Mouse (Mus musculus) midbrain, postnatal 0 days (tissue): ENCODE data around the gene Vasp. TPM values are rescaled to one million over a fixed set of nuclear protein-coding genes. Genes with fewer than 3 reads are reported as not detected.

ENCODE experiments used
- ATAC-seq: fragments of 200-750 bp; cut with Nextera tagmentation; 2 replicates; pipeline ENCODE4 v1.8.0; 2017; ENCODE audit warnings: moderate number of reproducible peaks, mild to moderate bottlenecking, moderate TSS enrichment, moderate library complexity; ENCODE audit not compliant: low FRiP score
- DNase-seq: peaks from one replicate; pipeline ENCODE4 v3.0.0-alpha.2; 2015; ENCODE audit warnings: low spot score
- H3K27ac ChIP-seq: fragments of 300-500 bp; sonication (generic); 2 replicates; pipeline ENCODE4 v1.5.1; 2014; ENCODE audit warnings: low read depth, mild to moderate bottlenecking, low read length, mixed read lengths
- H3K27me3 ChIP-seq: fragments of 300-500 bp; sonication (generic); 2 replicates; pipeline ENCODE4 v1.6.1; 2014; ENCODE audit warnings: low read length, control low read depth, mixed read lengths; ENCODE audit not compliant: insufficient read depth
- H3K36me3 ChIP-seq: fragments of 300-500 bp; sonication (generic); 2 replicates; pipeline ENCODE4 v1.6.1; 2014; ENCODE audit warnings: low read length, control low read depth, mixed read lengths; ENCODE audit not compliant: insufficient read depth
- H3K4me1 ChIP-seq: fragments of 300-500 bp; sonication (generic); 2 replicates; pipeline ENCODE4 v1.6.1; 2014; ENCODE audit warnings: mild to moderate bottlenecking, control low read depth, antibody characterized with exemption, low read length, mixed read lengths; ENCODE audit not compliant: insufficient read depth
- H3K4me2 ChIP-seq: fragments of 300-500 bp; sonication (generic); 2 replicates; pipeline ENCODE4 v1.6.1; 2014; ENCODE audit warnings: low read depth, mild to moderate bottlenecking, low read length, mixed read lengths; ENCODE audit not compliant: poor library complexity, severe bottlenecking
- H3K4me3 ChIP-seq: fragments of 300-500 bp; sonication (generic); 2 replicates; pipeline ENCODE4 v1.5.1; 2014; ENCODE audit warnings: low read depth, mild to moderate bottlenecking, low read length, moderate library complexity
- H3K9ac ChIP-seq: fragments of 300-500 bp; sonication (generic); replicated peaks from 2 replicates; pipeline ENCODE4 v1.6.1; 2014; ENCODE audit warnings: mild to moderate bottlenecking, low read length, moderate library complexity, mixed read lengths; ENCODE audit not compliant: poor library complexity, severe bottlenecking
- H3K9me3 ChIP-seq: fragments of 300-500 bp; sonication (generic); 2 replicates; pipeline ENCODE4 v1.6.1; 2016; ENCODE audit warnings: low read length, control low read depth
- CTCF ChIP-seq: IDR thresholded peaks from 2 replicates; pipeline ENCODE4 v1.5.1; 2016; ENCODE audit warnings: antibody characterized with exemption, mild to moderate bottlenecking
- WGBS: fragments of 180-500 bp; shearing (Covaris S2); extraction: QIAGEN DNeasy Blood & Tissue Kit; methylation state at CpG from one replicate; pipeline ENCODE4 v1.1.7; 2014; 5-methylcytosine and 5-hydroxymethylcytosine counted together
- polyA plus RNA-seq: library from polyadenylated mRNA; unstranded; fragments of >200 nt; fragmentation: Nextera tagmentation; extraction: Ambion mirVana; gene quantifications from 2 replicates; pipeline ENCODE4 v1.2.1, GENCODE M21; 2015
- total RNA-seq: library from RNA; depleted of rRNA; stranded (reverse); fragments of >200 nt; gene quantifications from 2 replicates; pipeline ENCODE4 v1.2.3, GENCODE M21; 2014; rRNA removed

The Vasp gene
- total and polyA plus RNA-seq, 2 experiments from 2014 or later, result 32.3 to 56.9 TPM

- Histone ChIP-seq H3K27ac (no peak overlapping the region), H3K27me3 (no peaks in the 10 kb centered on the region), H3K9me3 (no peaks in the 10 kb centered on the region), H3K4me2 (no peak overlapping the region), H3K9ac (no peak overlapping the region), H3K4me3 (no peak overlapping the region), H3K4me1 (no peaks in the 10 kb centered on the region), H3K36me3 (peaks cover 12% of the 10 kb centered on the region; the same call in 1 of the 2 replicates)
- DNase-seq (no peak), ATAC-seq (no peak)
- 85% methylated on average over 13 of the region's 13 CpGs for WGBS
- no peak for TF ChIP-seq CTCF
These were observed 63.3 kb downstream of the Vasp start for GRCm38 (mm10) chr7:19208201-19208910.

Other genes with a start within 250 kb of the Vasp start
- gene Foxa3, start 248.3 kb downstream of the Vasp start, total RNA-seq, result not detected in 2 replicates
- not detected in 2 replicates for gene Foxa3, start 248.3 kb downstream of the Vasp start, polyA plus RNA-seq
- 73.5 and 74.2 TPM in 2 replicates for gene Sympk, start 247.4 kb downstream of the Vasp start, total RNA-seq
- 19.5 and 19.7 TPM in 2 replicates for gene Sympk, start 247.4 kb downstream of the Vasp start, polyA plus RNA-seq
- gene Rsph6a, start 217.1 kb downstream of the Vasp start, total RNA-seq, result not detected in 2 replicates
- gene Rsph6a, start 217.1 kb downstream of the Vasp start, polyA plus RNA-seq, result 0.57 and 0.75 TPM in 2 replicates
- 134 and 136 TPM in 2 replicates for gene Dmwd, start 195.6 kb downstream of the Vasp start, total RNA-seq
- 33.1 and 35.4 TPM in 2 replicates for gene Dmwd, start 195.6 kb downstream of the Vasp start, polyA plus RNA-seq
- gene Dmpk, start 188.0 kb downstream of the Vasp start, total RNA-seq, result 12.3 and 32.1 TPM in 2 replicates
- gene Dmpk, start 188.0 kb downstream of the Vasp start, polyA plus RNA-seq, result 4.0 and 5.1 TPM in 2 replicates
- 5.4 and 8.2 TPM in 2 replicates for gene Six5, start 177.2 kb downstream of the Vasp start, total RNA-seq
- 1.2 and 1.4 TPM in 2 replicates for gene Six5, start 177.2 kb downstream of the Vasp start, polyA plus RNA-seq
- 9.4 and 9.6 TPM in 2 replicates for gene Gm4969, start 153.4 kb downstream of the Vasp start, total RNA-seq
- gene Gm4969, start 153.4 kb downstream of the Vasp start, polyA plus RNA-seq, result 12.7 and 12.9 TPM in 2 replicates
- gene Fbxo46, start 152.0 kb downstream of the Vasp start, total RNA-seq, result 19.8 and 20.6 TPM in 2 replicates
- gene Fbxo46, start 152.0 kb downstream of the Vasp start, polyA plus RNA-seq, result 9.9 and 11.6 TPM in 2 replicates
- 17.3 and 17.8 TPM in 2 replicates for gene Qpctl, start 122.5 kb downstream of the Vasp start, total RNA-seq
- 30.2 and 32.5 TPM in 2 replicates for gene Qpctl, start 122.5 kb downstream of the Vasp start, polyA plus RNA-seq
- gene Snrpd2, start 122.1 kb downstream of the Vasp start, total RNA-seq, result 31.4 and 36.7 TPM in 2 replicates
- 115 and 116 TPM in 2 replicates for gene Snrpd2, start 122.1 kb downstream of the Vasp start, polyA plus RNA-seq
- gene Gipr, start 105.7 kb downstream of the Vasp start, total RNA-seq, result 2.3 and 7.4 TPM in 2 replicates
- gene Gipr, start 105.7 kb downstream of the Vasp start, polyA plus RNA-seq, result 1.7 and 2.3 TPM in 2 replicates
- 83.7 and 89.0 TPM in 2 replicates for gene Eml2, start 95.4 kb downstream of the Vasp start, total RNA-seq
- 13.1 and 13.4 TPM in 2 replicates for gene Eml2, start 95.4 kb downstream of the Vasp start, polyA plus RNA-seq
- gene Gpr4, start 59.3 kb downstream of the Vasp start, total RNA-seq, result 3.1 and 4.7 TPM in 2 replicates
- 6.1 and 6.2 TPM in 2 replicates for gene Gpr4, start 59.3 kb downstream of the Vasp start, polyA plus RNA-seq
- gene Opa3, start 43.5 kb downstream of the Vasp start, total RNA-seq, result 34.8 and 40.1 TPM in 2 replicates
- gene Opa3, start 43.5 kb downstream of the Vasp start, polyA plus RNA-seq, result 33.4 and 33.9 TPM in 2 replicates
- gene Ppm1n, start 8.2 kb upstream of the Vasp start, total RNA-seq, result 1.8 and 2.2 TPM in 2 replicates
- 1.2 and 1.4 TPM in 2 replicates for gene Ppm1n, start 8.2 kb upstream of the Vasp start, polyA plus RNA-seq
- gene Rtn2, start 10.8 kb upstream of the Vasp start, total RNA-seq, result 160 and 172 TPM in 2 replicates
- gene Rtn2, start 10.8 kb upstream of the Vasp start, polyA plus RNA-seq, result 104 and 107 TPM in 2 replicates
- 0.38 and 0.66 TPM in 2 replicates for gene Fosb, start 38.2 kb upstream of the Vasp start, total RNA-seq
- 0.10 and 0.11 TPM in 2 replicates for gene Fosb, start 38.2 kb upstream of the Vasp start, polyA plus RNA-seq
- gene Ercc1, start 73.0 kb upstream of the Vasp start, total RNA-seq, result 50.3 and 71.4 TPM in 2 replicates
- gene Ercc1, start 73.0 kb upstream of the Vasp start, polyA plus RNA-seq, result 67.7 and 71.0 TPM in 2 replicates
- gene Cd3eap, start 87.7 kb upstream of the Vasp start, total RNA-seq, result 8.7 and 14.0 TPM in 2 replicates
- 21.5 and 21.6 TPM in 2 replicates for gene Cd3eap, start 87.7 kb upstream of the Vasp start, polyA plus RNA-seq
- 0.52 and 1.0 TPM in 2 replicates for gene Ppp1r13l, start 87.9 kb upstream of the Vasp start, total RNA-seq
- 1.5 and 2.0 TPM in 2 replicates for gene Ppp1r13l, start 87.9 kb upstream of the Vasp start, polyA plus RNA-seq
- 63.0 and 68.3 TPM in 2 replicates for gene Ercc2, start 110.2 kb upstream of the Vasp start, total RNA-seq
- gene Ercc2, start 110.2 kb upstream of the Vasp start, polyA plus RNA-seq, result 22.9 and 26.6 TPM in 2 replicates
- gene Klc3, start 132.3 kb upstream of the Vasp start, total RNA-seq, result 1.2 and 1.9 TPM in 2 replicates
- 1.2 and 1.4 TPM in 2 replicates for gene Klc3, start 132.3 kb upstream of the Vasp start, polyA plus RNA-seq
- gene Ckm, start 133.0 kb upstream of the Vasp start, total RNA-seq, result 0.38 and 8.2 TPM in 2 replicates
- 0.21 and 0.25 TPM in 2 replicates for gene Ckm, start 133.0 kb upstream of the Vasp start, polyA plus RNA-seq
- gene Mark4, start 187.0 kb upstream of the Vasp start, total RNA-seq, result 58.1 and 68.9 TPM in 2 replicates
- 16.2 and 17.0 TPM in 2 replicates for gene Mark4, start 187.0 kb upstream of the Vasp start, polyA plus RNA-seq
- 0.28 and 0.49 TPM in 2 replicates for gene Exoc3l2, start 191.5 kb upstream of the Vasp start, total RNA-seq
- gene Exoc3l2, start 191.5 kb upstream of the Vasp start, polyA plus RNA-seq, result 1.5 and 1.6 TPM in 2 replicates
- gene Bloc1s3, start 236.6 kb upstream of the Vasp start, total RNA-seq, result 17.8 and 21.4 TPM in 2 replicates
- 3.9 and 4.2 TPM in 2 replicates for gene Bloc1s3, start 236.6 kb upstream of the Vasp start, polyA plus RNA-seq
- 14.9 and 23.9 TPM in 2 replicates for gene Trappc6a, start 236.6 kb upstream of the Vasp start, total RNA-seq
- gene Trappc6a, start 236.6 kb upstream of the Vasp start, polyA plus RNA-seq, result 32.2 and 32.6 TPM in 2 replicates
- 2.3 TPM in 2 replicates for gene Nkpd1, start 246.0 kb upstream of the Vasp start, total RNA-seq
- gene Nkpd1, start 246.0 kb upstream of the Vasp start, polyA plus RNA-seq, result 1.6 and 1.8 TPM in 2 replicates